ENCODE assay signal across 10 mouse cellular contexts in the genomic region with DNA sequence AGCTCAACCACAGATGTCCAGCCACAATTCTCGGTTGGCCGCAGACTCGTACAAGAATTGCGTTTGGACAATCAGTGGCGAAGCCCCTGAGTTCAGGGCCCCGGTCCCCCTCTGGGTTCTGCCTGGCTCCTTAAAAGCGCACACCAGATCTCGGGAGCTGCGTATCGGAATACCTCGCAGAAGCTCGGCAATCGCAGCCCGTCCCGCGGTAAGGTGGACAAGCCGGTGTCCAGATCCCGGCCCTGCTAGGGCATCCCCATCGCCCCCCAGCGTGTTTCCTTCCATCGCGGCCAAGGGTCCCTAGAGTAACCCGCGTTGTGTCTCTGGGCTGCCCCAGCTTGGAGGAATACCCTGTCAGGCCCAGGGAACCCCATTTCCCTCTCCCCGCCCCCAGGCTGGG. TPM values are rescaled to one million over a fixed set of nuclear protein-coding genes. Genes with fewer than 3 reads are reported as not detected.
A peak's percentile ranks its signal among the peaks of the same experiment; 100 is the strongest.
DNase-seq lines count a peak whose midpoint lies in the region; ATAC-seq lines count a peak whose summit lies in the region.
"Had no signal": no experiment of that assay in that cellular context is flagged by ENCODE, and none has a peak within 500 bp of the region (broad histone marks: within the 10 kb centered on the region; RNA-seq: fewer than 3 reads in every experiment).

No protein-coding gene starts in this region.

- no peak for DNase-seq in heart, postnatal 14 days
- DNase-seq in embryonic facial prominence, embryonic 10.5 days (ENCODE audit: low spot score): peak; percentile 52
- no peak for DNase-seq in cerebellum, adult 11-12 months
- DNase-seq: gastrocnemius, adult 2 months; thymus, postnatal 4 days had no signal

- H3K9me3 ChIP-seq in heart, embryonic 16.5 days (replicated peaks; ENCODE audit: control insufficient read depth, low read length): no peaks in the 10 kb centered on the region
- H3K9me3 ChIP-seq in embryonic facial prominence, embryonic 10.5 days: no peaks in the 10 kb centered on the region
- no peaks in the 10 kb centered on the region for H3K9me3 ChIP-seq in hindbrain, embryonic 12.5 days (replicated peaks)
- no peaks in the 10 kb centered on the region for H3K9me3 ChIP-seq in midbrain, embryonic 12.5 days

- peak overlapping the region; percentile 13 for H3K4me2 ChIP-seq in heart, embryonic 16.5 days (ENCODE audit: low read depth, low read length)
- H3K4me2 ChIP-seq in hindbrain, embryonic 12.5 days (replicated peaks): peak overlapping the region; percentile 68
- H3K4me2 ChIP-seq in midbrain, embryonic 12.5 days (replicated peaks): peak overlapping the region; percentile 69

- no peak overlapping the region for H3K9ac ChIP-seq in heart, embryonic 16.5 days (ENCODE audit: low read length)
- H3K9ac ChIP-seq in hindbrain, embryonic 12.5 days: peak overlapping the region; percentile 90
- peak overlapping the region; percentile 98 for H3K9ac ChIP-seq in midbrain, embryonic 12.5 days (replicated peaks)

- no peak overlapping the region for H3K27ac ChIP-seq in heart, embryonic 16.5 days (ENCODE audit: low read length)
- H3K27ac ChIP-seq in embryonic facial prominence, embryonic 10.5 days (replicated peaks): peak overlapping the region; percentile 83
- peak overlapping the region; percentile 98 for H3K27ac ChIP-seq in hindbrain, embryonic 12.5 days
- H3K27ac ChIP-seq in midbrain, embryonic 12.5 days (replicated peaks): peak overlapping the region; percentile 97
- H3K27ac ChIP-seq: gastrocnemius, adult 2 months had no signal

- H3K4me3 ChIP-seq in heart, embryonic 16.5 days (ENCODE audit: low read length): peak overlapping the region; percentile 18; the same call in 1 of the 2 replicates
- peak overlapping the region; percentile 61 for H3K4me3 ChIP-seq in embryonic facial prominence, embryonic 10.5 days
- H3K4me3 ChIP-seq in hindbrain, embryonic 12.5 days: peak overlapping the region; percentile 57
- peak overlapping the region; percentile 69 for H3K4me3 ChIP-seq in midbrain, embryonic 12.5 days
- H3K4me3 ChIP-seq: gastrocnemius, adult 2 months had no signal

- 28% methylated on average over 25 of the region's 25 CpGs for WGBS in heart, embryonic 16.5 days
- 1% methylated on average over 25 of the region's 25 CpGs for WGBS in embryonic facial prominence, embryonic 10.5 days
- WGBS in hindbrain, embryonic 12.5 days: under 1% methylated on average over 25 of the region's 25 CpGs
- WGBS in midbrain, embryonic 12.5 days: 2% methylated on average over 25 of the region's 25 CpGs

- H3K4me1 ChIP-seq in heart, embryonic 16.5 days (ENCODE audit: control insufficient read depth, insufficient read depth, low read length): 0 out of 2 replicates have a peak, but pooled peaks cover 3% of the 10 kb centered on the region
- peaks cover 32% of the 10 kb centered on the region for H3K4me1 ChIP-seq in embryonic facial prominence, embryonic 10.5 days
- peaks cover 87% of the 10 kb centered on the region for H3K4me1 ChIP-seq in hindbrain, embryonic 12.5 days
- peaks cover 52% of the 10 kb centered on the region for H3K4me1 ChIP-seq in midbrain, embryonic 12.5 days

- intact Hi-C loops in heart, postnatal 14 days (cut with DNase I): no loop called here

- no peak for ATAC-seq in heart, embryonic 16.5 days (replicated peaks; ENCODE audit: extremely low read depth, insufficient read depth, low FRiP score)
- peak; percentile 1; the same call in 1 of the 2 replicates for ATAC-seq in hindbrain, embryonic 12.5 days (ENCODE audit: low FRiP score)
- ATAC-seq in midbrain, embryonic 12.5 days (ENCODE audit: low FRiP score, low read depth): no peak
- ATAC-seq in megakaryocyte-erythroid progenitor cell, adult 5-6 weeks (replicated peaks; ENCODE audit: low FRiP score, low TSS enrichment, poor library complexity, severe bottlenecking): no peak
- ATAC-seq in inflammation-experienced regulatory T-cells, adult 6 months: no peak

- peaks cover 15% of the 10 kb centered on the region for H3K36me3 ChIP-seq in heart, embryonic 16.5 days (ENCODE audit: control insufficient read depth, insufficient read depth)
- H3K36me3 ChIP-seq in embryonic facial prominence, embryonic 10.5 days (replicated peaks): peaks cover 48% of the 10 kb centered on the region
- H3K36me3 ChIP-seq in hindbrain, embryonic 12.5 days: peaks cover 15% of the 10 kb centered on the region
- H3K36me3 ChIP-seq in midbrain, embryonic 12.5 days: peaks cover 14% of the 10 kb centered on the region; the same call in 1 of the 2 replicates

- H3K27me3 ChIP-seq in heart, embryonic 16.5 days (ENCODE audit: control insufficient read depth, insufficient read depth, low read length): peaks cover 45% of the 10 kb centered on the region
- H3K27me3 ChIP-seq in embryonic facial prominence, embryonic 10.5 days (replicated peaks; ENCODE audit: low read depth, poor library complexity, severe bottlenecking): peaks cover 85% of the 10 kb centered on the region
- H3K27me3 ChIP-seq in hindbrain, embryonic 12.5 days: peaks cover 36% of the 10 kb centered on the region
- peaks cover 15% of the 10 kb centered on the region; the same call in 1 of the 2 replicates for H3K27me3 ChIP-seq in midbrain, embryonic 12.5 days

RNA-seq across cellular contexts. Expression of a gene that starts 23.3 kb away (rescaled TPM):
- polyA plus RNA-seq in heart, embryonic 16.5 days (2015; fragmentation: Nextera tagmentation; extraction: Ambion mirVana): 16.8 and 21.5 TPM in 2 replicates
- 10 to 100 TPM in 1 of 2 experiments, 1 to 10 TPM in 1; 9.3 to 10.3 TPM for total RNA-seq in heart, postnatal 14 days (2021)
- 12.3 and 19.2 TPM in 2 replicates for polyA plus RNA-seq in embryonic facial prominence, embryonic 10.5 days (2016; fragmentation: Nextera tagmentation; extraction: Ambion mirVana)
- 28.5 and 30.2 TPM in 2 replicates for polyA plus RNA-seq in hindbrain, embryonic 12.5 days (2016; fragmentation: Nextera tagmentation; extraction: Ambion mirVana)
- polyA plus RNA-seq in midbrain, embryonic 12.5 days (2016; fragmentation: Nextera tagmentation; extraction: Ambion mirVana): 22.3 and 22.6 TPM in 2 replicates
- 46.4 and 54.8 TPM in 2 replicates for total RNA-seq in megakaryocyte-erythroid progenitor cell, adult 5-6 weeks (2014; fragmentation: Nextera tagmentation)
- total RNA-seq in megakaryocyte-erythroid progenitor cell, adult 5-6 weeks (2017): 13.8 and 22.0 TPM in 2 replicates
- polyA plus RNA-seq in inflammation-experienced regulatory T-cells, adult 6 months (2017; shearing (Covaris generic)): 1 to 10 TPM in 1 of 3 experiments, under 1 TPM in 2; 0.46 to 3.9 (median 0.59) TPM

RNA-seq across cellular contexts. Expression of a gene that starts 25.8 kb away (rescaled TPM):
- polyA plus RNA-seq in heart, embryonic 16.5 days (2015; fragmentation: Nextera tagmentation; extraction: Ambion mirVana): 16.3 and 17.2 TPM in 2 replicates
- total RNA-seq in heart, postnatal 14 days (2021): 10 to 100 TPM; 30.4 to 31.7 TPM
- 18.0 and 23.7 TPM in 2 replicates for polyA plus RNA-seq in embryonic facial prominence, embryonic 10.5 days (2016; fragmentation: Nextera tagmentation; extraction: Ambion mirVana)
- 16.4 and 19.5 TPM in 2 replicates for polyA plus RNA-seq in hindbrain, embryonic 12.5 days (2016; fragmentation: Nextera tagmentation; extraction: Ambion mirVana)
- 15.3 and 19.0 TPM in 2 replicates for polyA plus RNA-seq in midbrain, embryonic 12.5 days (2016; fragmentation: Nextera tagmentation; extraction: Ambion mirVana)
- total RNA-seq in megakaryocyte-erythroid progenitor cell, adult 5-6 weeks (2014; fragmentation: Nextera tagmentation): 14.4 and 32.5 TPM in 2 replicates
- 15.8 and 24.9 TPM in 2 replicates for total RNA-seq in megakaryocyte-erythroid progenitor cell, adult 5-6 weeks (2017)
- polyA plus RNA-seq in inflammation-experienced regulatory T-cells, adult 6 months (2017; shearing (Covaris generic)): 10 to 100 TPM; 18.3 to 22.8 (median 22.5) TPM

RNA-seq across cellular contexts. Expression of a gene that starts 43.2 kb away (rescaled TPM):
- 10.6 and 11.5 TPM in 2 replicates for polyA plus RNA-seq in heart, embryonic 16.5 days (2015; fragmentation: Nextera tagmentation; extraction: Ambion mirVana)
- total RNA-seq in heart, postnatal 14 days (2021): 10 to 100 TPM; 20.0 to 21.7 TPM
- 10.1 and 11.2 TPM in 2 replicates for polyA plus RNA-seq in embryonic facial prominence, embryonic 10.5 days (2016; fragmentation: Nextera tagmentation; extraction: Ambion mirVana)
- polyA plus RNA-seq in hindbrain, embryonic 12.5 days (2016; fragmentation: Nextera tagmentation; extraction: Ambion mirVana): 28.3 and 29.3 TPM in 2 replicates
- 26.2 and 27.8 TPM in 2 replicates for polyA plus RNA-seq in midbrain, embryonic 12.5 days (2016; fragmentation: Nextera tagmentation; extraction: Ambion mirVana)
- 3.6 and 5.5 TPM in 2 replicates for total RNA-seq in megakaryocyte-erythroid progenitor cell, adult 5-6 weeks (2014; fragmentation: Nextera tagmentation)
- 2.1 and 3.3 TPM in 2 replicates for total RNA-seq in megakaryocyte-erythroid progenitor cell, adult 5-6 weeks (2017)
- polyA plus RNA-seq in inflammation-experienced regulatory T-cells, adult 6 months (2017; shearing (Covaris generic)): 1 to 10 TPM; 1.2 to 3.7 (median 2.3) TPM

RNA-seq across cellular contexts. Expression of a gene that starts 43.4 kb away (rescaled TPM):
- 41.3 and 48.1 TPM in 2 replicates for polyA plus RNA-seq in heart, embryonic 16.5 days (2015; fragmentation: Nextera tagmentation; extraction: Ambion mirVana)
- total RNA-seq in heart, postnatal 14 days (2021): 10 to 100 TPM; 24.5 to 29.1 TPM
- 102 and 111 TPM in 2 replicates for polyA plus RNA-seq in embryonic facial prominence, embryonic 10.5 days (2016; fragmentation: Nextera tagmentation; extraction: Ambion mirVana)
- polyA plus RNA-seq in hindbrain, embryonic 12.5 days (2016; fragmentation: Nextera tagmentation; extraction: Ambion mirVana): 87.9 and 97.0 TPM in 2 replicates
- 108 and 110 TPM in 2 replicates for polyA plus RNA-seq in midbrain, embryonic 12.5 days (2016; fragmentation: Nextera tagmentation; extraction: Ambion mirVana)
- 78.3 and 82.5 TPM in 2 replicates for total RNA-seq in megakaryocyte-erythroid progenitor cell, adult 5-6 weeks (2014; fragmentation: Nextera tagmentation)
- 70.1 and 83.6 TPM in 2 replicates for total RNA-seq in megakaryocyte-erythroid progenitor cell, adult 5-6 weeks (2017)
- polyA plus RNA-seq in inflammation-experienced regulatory T-cells, adult 6 months (2017; shearing (Covaris generic)): 10 to 100 TPM; 47.8 to 56.0 (median 52.8) TPM

RNA-seq across cellular contexts. Expression of a gene that starts 57.3 kb away (rescaled TPM):
- polyA plus RNA-seq in heart, embryonic 16.5 days (2015; fragmentation: Nextera tagmentation; extraction: Ambion mirVana): 26.4 and 29.6 TPM in 2 replicates
- 10 to 100 TPM; 30.5 to 34.1 TPM for total RNA-seq in heart, postnatal 14 days (2021)
- 60.7 and 65.1 TPM in 2 replicates for polyA plus RNA-seq in embryonic facial prominence, embryonic 10.5 days (2016; fragmentation: Nextera tagmentation; extraction: Ambion mirVana)
- polyA plus RNA-seq in hindbrain, embryonic 12.5 days (2016; fragmentation: Nextera tagmentation; extraction: Ambion mirVana): 43.1 and 43.3 TPM in 2 replicates
- 47.1 and 50.3 TPM in 2 replicates for polyA plus RNA-seq in midbrain, embryonic 12.5 days (2016; fragmentation: Nextera tagmentation; extraction: Ambion mirVana)
- total RNA-seq in megakaryocyte-erythroid progenitor cell, adult 5-6 weeks (2014; fragmentation: Nextera tagmentation): 36.2 and 44.9 TPM in 2 replicates
- 28.5 and 65.2 TPM in 2 replicates for total RNA-seq in megakaryocyte-erythroid progenitor cell, adult 5-6 weeks (2017)
- polyA plus RNA-seq in inflammation-experienced regulatory T-cells, adult 6 months (2017; shearing (Covaris generic)): 10 to 100 TPM; 21.5 to 28.8 (median 24.7) TPM

Comparison
In these comparisons a context has a peak if more than half of its experiments do, and no peak if none do; other contexts are left out.
1. H3K4me2 ChIP-seq: peak in every context shown above with its lines; median percentile 69 in midbrain, embryonic 12.5 days; 68 in hindbrain, embryonic 12.5 days; 13 in heart, embryonic 16.5 days.
2. H3K4me3 ChIP-seq: peak in every context shown above with its lines; median percentile 69 in midbrain, embryonic 12.5 days; 61 in embryonic facial prominence, embryonic 10.5 days; 57 in hindbrain, embryonic 12.5 days; 18 in heart, embryonic 16.5 days.